Mouse (Mus musculus) CD8-positive naive resting alpha-beta T cell, adult 2 months (primary cell): Measurements from ENCODE around the gene Sufu.

ENCODE experiments used
- DNase-seq, 2 experiments: peaks; one replicate each; pipeline ENCODE4 v3.0.0; 2022; ENCODE audit warnings: low read depth in 2 of 2, low spot score in 2 of 2

Gene Sufu

GRCm38 (mm10) chr19:46490634-46491033, 93.9 kb downstream of the Sufu start:
- no peak for DNase-seq

GRCm38 (mm10) chr19:46495136-46495535, 98.4 kb downstream of the Sufu start:
- no peak for DNase-seq

GRCm38 (mm10) chr19:46497230-46497629, 100.5 kb downstream of the Sufu start:
- no peak for DNase-seq

GRCm38 (mm10) chr19:46499539-46499835, 102.8 kb downstream of the Sufu start:
- DNase-seq, result no peak

- peak; percentile 87 to 93 for DNase-seq
Observed at GRCm38 (mm10) chr19:46499836-46500580, 103.3 kb downstream of the Sufu start.

GRCm38 (mm10) chr19:46500581-46501341, 104.1 kb downstream of the Sufu start:
- DNase-seq, result no peak

GRCm38 (mm10) chr19:46501401-46502068, 104.8 kb downstream of the Sufu start, which contains the start of gene Trim8:
TSS of gene Trim8 (plus strand) at chr19:46501702.
- peak; percentile 27 to 55 for DNase-seq

- DNase-seq, result peak; percentile 62 to 69
Observed at GRCm38 (mm10) chr19:46502069-46502455, 105.4 kb downstream of the Sufu start.

- peak; percentile 80 for DNase-seq
Observed at GRCm38 (mm10) chr19:46502471-46503166, 105.9 kb downstream of the Sufu start.

GRCm38 (mm10) chr19:46503351-46504084, 106.8 kb downstream of the Sufu start:
- DNase-seq, result peak; percentile 73

GRCm38 (mm10) chr19:46504085-46504552, 107.4 kb downstream of the Sufu start:
- no peak for DNase-seq

GRCm38 (mm10) chr19:46504822-46505417, 108.2 kb downstream of the Sufu start:
- DNase-seq, result no peak

GRCm38 (mm10) chr19:46505646-46506371, 109.1 kb downstream of the Sufu start:
- DNase-seq, result no peak

- DNase-seq, result no peak
Observed at GRCm38 (mm10) chr19:46506372-46506717, 109.6 kb downstream of the Sufu start.

GRCm38 (mm10) chr19:46507181-46507581, 110.5 kb downstream of the Sufu start:
- DNase-seq, result no peak

- DNase-seq, result no peak
Observed at GRCm38 (mm10) chr19:46507806-46508205, 111.1 kb downstream of the Sufu start.

- DNase-seq, result no peak
Observed at GRCm38 (mm10) chr19:46508738-46509137, 112.0 kb downstream of the Sufu start.

GRCm38 (mm10) chr19:46509202-46509601, 112.5 kb downstream of the Sufu start:
- no peak for DNase-seq

- DNase-seq, result no peak
Observed at GRCm38 (mm10) chr19:46509736-46510135, 113.0 kb downstream of the Sufu start.

- no peak for DNase-seq
Observed at GRCm38 (mm10) chr19:46510401-46510800, 113.7 kb downstream of the Sufu start.
